Mouse (Mus musculus) cerebellum, adult 2 months (tissue): ENCODE results near the gene L3mbtl2.

Experiments
- CTCF ChIP-seq: fragments of 200-500 bp; IDR thresholded peaks from 2 replicates; pipeline ENCODE4 v1.5.1; 2011; ENCODE audit warnings: low read depth, mild to moderate bottlenecking, control low read depth, low read length, moderate library complexity, borderline replicate concordance; ENCODE audit not compliant: insufficient read depth
- POLR2A ChIP-seq: fragments of 200-500 bp; IDR thresholded peaks from 2 replicates; pipeline ENCODE4 v1.6.1; 2011; ENCODE audit warnings: low read length, control low read depth, borderline replicate concordance; ENCODE audit not compliant: insufficient read depth

- no peak for TF ChIP-seq CTCF
- TF ChIP-seq POLR2A = no peak
These were observed 29.8 kb downstream of the L3mbtl2 start for GRCm38 (mm10) chr15:81693366-81693966.
